Mouse (Mus musculus) erythroblast, embryonic 14.5 days (primary cell): ENCODE data around the gene Prpf38b. TPM values are rescaled to one million over a fixed set of nuclear protein-coding genes. Genes with fewer than 3 reads are reported as not detected.
"Not testable (repeated sequence)": the region's sequence is repeated elsewhere in the genome, so short reads cannot be mapped to it uniquely, and the experiment has no call there.

Experiments used
- H3K27me3 ChIP-seq: 2 replicates; pipeline ENCODE4 v1.6.1; 2012; ENCODE audit warnings: inconsistent platforms; ENCODE audit not compliant: control insufficient read depth
- H3K36me3 ChIP-seq: 2 replicates; pipeline ENCODE4 v1.6.1; 2012; ENCODE audit warnings: mild to moderate bottlenecking, inconsistent platforms; ENCODE audit not compliant: control insufficient read depth
- H3K4me1 ChIP-seq: 2 replicates; pipeline ENCODE4 v1.6.1; 2012; ENCODE audit warnings: inconsistent platforms; ENCODE audit not compliant: control insufficient read depth
- H3K4me3 ChIP-seq: replicated peaks from 2 replicates; pipeline ENCODE3; 2012; ENCODE audit warnings: moderate library complexity, mild to moderate bottlenecking, inconsistent platforms
- H3K9me3 ChIP-seq: 2 replicates; pipeline ENCODE4 v1.6.1; 2012; ENCODE audit warnings: low read length, inconsistent platforms, mixed read lengths; ENCODE audit not compliant: control insufficient read depth
- GATA1 ChIP-seq: IDR thresholded peaks from 2 replicates; pipeline ENCODE4 v1.6.1; 2012; ENCODE audit warnings: low read length, inconsistent platforms, mixed read lengths
- TAL1 ChIP-seq: IDR thresholded peaks from 3 replicates; pipeline ENCODE4 v1.6.1; 2012; ENCODE audit warnings: low read length, inconsistent platforms, mixed read lengths
- polyA plus RNA-seq: library from polyadenylated mRNA; stranded (reverse); fragments of >175 nt; gene quantifications from 2 replicates; pipeline ENCODE4 v1.2.3, GENCODE M21; 2012

The Prpf38b gene
- polyA plus RNA-seq, 1 experiment, result 6.8 TPM

DNA sequence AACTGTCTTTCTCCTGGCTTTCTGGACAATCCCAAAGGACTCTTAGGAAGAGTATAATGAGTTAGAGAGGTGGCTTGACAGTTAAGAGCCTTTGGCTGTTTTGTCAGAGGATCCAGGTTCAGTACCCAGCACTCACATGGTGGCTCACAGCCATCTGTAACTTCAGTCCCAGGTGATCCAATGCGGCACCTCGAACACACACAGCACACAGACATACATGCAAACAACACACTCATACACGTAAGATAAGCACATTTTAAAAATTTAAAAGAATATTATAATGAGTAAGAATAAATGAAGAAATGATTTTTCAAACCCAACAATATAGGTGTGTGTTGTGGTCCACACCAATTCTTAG lies 23.9 kb downstream of the Prpf38b start:
- TF ChIP-seq TAL1, result no peak
- TF ChIP-seq GATA1, result no peak

DNA sequence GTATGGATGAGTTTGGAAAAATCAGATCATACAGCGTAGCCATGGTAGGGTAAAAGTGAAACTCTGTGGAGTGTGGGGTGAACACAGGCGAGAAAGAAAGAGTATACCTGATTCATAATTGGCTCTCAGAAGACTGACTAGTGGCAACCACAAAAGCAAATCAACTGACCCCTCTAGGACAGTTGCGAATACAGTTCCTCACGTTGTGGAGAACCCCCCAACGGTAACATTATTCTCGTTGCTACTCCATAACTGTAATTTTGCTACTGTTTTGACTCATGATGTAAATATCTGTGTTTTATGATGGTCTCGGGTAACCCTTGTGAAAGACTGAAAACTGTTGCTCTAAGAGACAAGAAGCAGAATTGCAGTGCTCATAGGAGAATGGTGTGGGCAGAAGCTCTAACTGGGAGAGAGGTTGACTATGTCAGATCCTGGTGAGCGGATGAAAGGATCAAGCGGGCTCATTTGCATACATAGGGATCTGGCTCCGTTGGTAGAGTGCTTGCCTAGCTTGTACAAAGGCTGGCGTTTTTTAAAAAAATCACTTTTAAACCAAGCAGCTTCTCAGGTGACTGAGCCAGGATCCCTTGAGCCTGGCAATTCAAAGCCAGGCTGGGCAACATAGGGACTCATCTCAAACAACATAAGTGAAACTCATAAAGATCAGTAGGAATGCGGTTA lies 24.5 kb downstream of the Prpf38b start:
- no peak overlapping the region for H3K4me3 ChIP-seq
- 0 out of 2 replicates have a peak, but pooled peaks cover 3% of the 10 kb centered on the region for H3K4me1 ChIP-seq
- no peak for TF ChIP-seq TAL1
- TF ChIP-seq GATA1, result no peak
- no peaks in the 10 kb centered on the region for H3K27me3 ChIP-seq
- no peaks in the 10 kb centered on the region for H3K36me3 ChIP-seq
- no peaks in the 10 kb centered on the region for H3K9me3 ChIP-seq

More for the DNA sequence above, 23.9 kb downstream of the Prpf38b start:
- Histone ChIP-seq H3K36me3 (no peaks in the 10 kb centered on the region), H3K27me3 (no peaks in the 10 kb centered on the region), H3K4me3 (no peak overlapping the region), H3K9me3 (no peaks in the 10 kb centered on the region), H3K4me1 (0 out of 2 replicates have a peak, but pooled peaks cover 3% of the 10 kb centered on the region)

DNA sequence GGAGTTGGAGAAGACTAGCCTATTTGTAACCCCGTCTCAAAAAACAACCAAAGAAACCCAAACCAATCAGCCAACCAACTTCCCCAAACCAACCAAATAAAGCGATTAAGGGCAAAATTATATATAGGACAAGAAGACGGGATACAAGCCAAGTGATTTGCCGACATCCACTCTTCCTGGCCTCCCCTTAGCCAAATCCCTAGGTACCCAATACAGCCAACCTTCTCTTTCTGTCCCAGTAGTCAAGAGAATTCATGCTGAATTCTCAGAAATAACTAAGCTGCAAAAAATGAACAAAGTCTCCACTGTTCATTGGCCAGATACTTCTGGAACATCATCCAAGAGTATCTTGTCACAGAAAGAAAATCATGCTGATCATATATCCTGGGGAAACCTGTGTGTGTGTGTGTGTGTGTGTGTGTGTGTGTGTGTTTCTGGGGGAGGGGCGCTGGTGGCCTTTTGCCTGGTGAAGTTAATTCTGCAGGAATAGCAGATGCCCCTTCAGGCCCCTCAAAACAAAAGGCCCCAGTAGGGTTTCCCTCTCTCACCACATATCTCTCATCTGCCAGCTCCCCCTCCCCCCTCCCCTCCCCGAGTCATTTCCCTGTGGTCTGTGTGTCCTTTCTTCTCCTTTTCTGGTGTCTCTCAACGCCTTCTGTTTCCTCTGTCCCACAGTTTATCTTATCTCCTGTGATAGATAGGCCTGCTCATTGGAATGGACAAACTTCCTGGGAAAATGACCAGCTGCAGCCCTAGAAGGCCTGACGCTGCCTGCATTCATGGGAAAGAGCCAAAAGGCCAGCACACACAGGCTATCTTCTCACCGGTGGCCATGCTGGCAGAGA lies 25.6 kb downstream of the Prpf38b start:
- Histone ChIP-seq H3K9me3 (no peaks in the 10 kb centered on the region), H3K36me3 (no peaks in the 10 kb centered on the region), H3K4me3 (no peak overlapping the region), H3K4me1 (0 out of 2 replicates have a peak, but pooled peaks cover 3% of the 10 kb centered on the region), H3K27me3 (no peaks in the 10 kb centered on the region)
- TF ChIP-seq GATA1, result no peak
- no peak for TF ChIP-seq TAL1

DNA sequence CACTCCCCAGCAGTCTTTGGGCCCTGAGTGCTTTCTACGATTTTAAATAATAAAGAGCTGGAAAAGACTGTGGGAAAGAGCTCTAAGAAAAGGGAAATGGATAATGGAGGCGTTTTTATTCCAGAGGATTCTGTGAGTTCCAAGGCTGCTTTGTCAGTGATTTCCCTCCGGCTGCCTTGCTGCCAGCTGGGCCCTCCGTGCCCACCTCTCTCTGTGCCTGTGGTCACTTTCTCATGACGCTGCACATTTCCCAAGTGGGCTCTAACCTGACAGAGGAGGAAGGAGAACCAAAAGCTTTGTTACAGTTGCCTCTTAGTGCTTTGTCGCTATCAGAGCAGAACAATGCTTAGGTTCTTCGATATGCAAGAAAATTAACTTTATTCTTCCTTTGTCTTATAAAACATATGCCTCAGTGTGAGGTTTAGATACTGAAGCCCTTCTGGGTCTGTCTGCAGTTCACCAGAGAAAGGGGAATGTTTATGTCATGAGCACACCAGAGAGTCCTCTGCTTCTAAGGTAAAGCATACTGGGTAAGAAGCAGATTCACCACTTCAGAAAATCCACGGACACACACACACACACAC lies 26.7 kb downstream of the Prpf38b start:
- Histone ChIP-seq H3K36me3 (no peaks in the 10 kb centered on the region), H3K4me3 (no peak overlapping the region), H3K4me1 (0 out of 2 replicates have a peak, but pooled peaks cover 3% of the 10 kb centered on the region), H3K27me3 (no peaks in the 10 kb centered on the region), H3K9me3 (no peaks in the 10 kb centered on the region)
- TF ChIP-seq TAL1 (no peak), GATA1 (no peak)

DNA sequence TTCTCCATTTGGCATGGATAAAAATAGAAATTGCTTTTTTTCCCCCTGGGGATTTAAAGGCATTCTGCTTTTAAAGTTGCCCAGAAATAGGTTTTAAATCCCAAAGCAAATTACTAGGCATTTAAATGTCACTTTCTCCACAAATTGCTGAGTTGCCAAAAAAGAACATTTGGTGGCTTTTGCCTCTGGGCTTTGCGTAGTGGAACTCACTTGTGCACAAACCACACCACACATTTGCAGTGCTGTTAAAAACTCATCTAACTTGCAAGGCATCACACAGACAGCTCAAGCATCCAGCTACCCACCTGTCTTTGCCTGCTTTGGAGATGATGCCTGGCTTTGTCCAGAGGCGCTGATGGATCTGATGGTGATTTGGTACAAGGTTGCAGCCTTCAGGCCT lies 28.5 kb downstream of the Prpf38b start:
- no peaks in the 10 kb centered on the region for H3K27me3 ChIP-seq
- no peaks in the 10 kb centered on the region for H3K9me3 ChIP-seq
- H3K4me1 ChIP-seq, result peaks cover 4% of the 10 kb centered on the region
- H3K4me3 ChIP-seq, result no peak overlapping the region
- TF ChIP-seq GATA1, result no peak
- no peak for TF ChIP-seq TAL1
- H3K36me3 ChIP-seq, result no peaks in the 10 kb centered on the region

DNA sequence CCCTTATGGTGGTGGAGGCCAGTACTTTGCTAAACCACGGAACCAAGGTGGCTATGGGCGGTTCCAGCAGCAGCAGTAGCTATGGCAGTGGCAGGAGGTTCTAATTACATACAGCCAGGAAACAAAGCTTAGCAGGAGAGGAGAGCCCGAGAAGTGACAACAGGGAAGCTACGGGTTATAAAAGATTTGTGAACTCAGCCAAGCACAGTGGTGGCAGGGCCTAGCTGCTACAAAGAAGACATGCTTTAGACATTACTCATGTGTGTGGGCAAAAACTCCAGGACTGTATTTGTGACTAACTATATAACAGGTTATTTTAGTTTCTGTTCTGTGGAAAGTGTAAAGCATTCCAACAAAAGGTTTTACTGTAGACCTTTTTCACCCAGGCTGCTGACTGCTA lies 29.7 kb downstream of the Prpf38b start:
- H3K4me1 ChIP-seq, H3K9me3 ChIP-seq, H3K27me3 ChIP-seq, H3K36me3 ChIP-seq, H3K4me3 ChIP-seq: not testable (repeated sequence)

DNA sequence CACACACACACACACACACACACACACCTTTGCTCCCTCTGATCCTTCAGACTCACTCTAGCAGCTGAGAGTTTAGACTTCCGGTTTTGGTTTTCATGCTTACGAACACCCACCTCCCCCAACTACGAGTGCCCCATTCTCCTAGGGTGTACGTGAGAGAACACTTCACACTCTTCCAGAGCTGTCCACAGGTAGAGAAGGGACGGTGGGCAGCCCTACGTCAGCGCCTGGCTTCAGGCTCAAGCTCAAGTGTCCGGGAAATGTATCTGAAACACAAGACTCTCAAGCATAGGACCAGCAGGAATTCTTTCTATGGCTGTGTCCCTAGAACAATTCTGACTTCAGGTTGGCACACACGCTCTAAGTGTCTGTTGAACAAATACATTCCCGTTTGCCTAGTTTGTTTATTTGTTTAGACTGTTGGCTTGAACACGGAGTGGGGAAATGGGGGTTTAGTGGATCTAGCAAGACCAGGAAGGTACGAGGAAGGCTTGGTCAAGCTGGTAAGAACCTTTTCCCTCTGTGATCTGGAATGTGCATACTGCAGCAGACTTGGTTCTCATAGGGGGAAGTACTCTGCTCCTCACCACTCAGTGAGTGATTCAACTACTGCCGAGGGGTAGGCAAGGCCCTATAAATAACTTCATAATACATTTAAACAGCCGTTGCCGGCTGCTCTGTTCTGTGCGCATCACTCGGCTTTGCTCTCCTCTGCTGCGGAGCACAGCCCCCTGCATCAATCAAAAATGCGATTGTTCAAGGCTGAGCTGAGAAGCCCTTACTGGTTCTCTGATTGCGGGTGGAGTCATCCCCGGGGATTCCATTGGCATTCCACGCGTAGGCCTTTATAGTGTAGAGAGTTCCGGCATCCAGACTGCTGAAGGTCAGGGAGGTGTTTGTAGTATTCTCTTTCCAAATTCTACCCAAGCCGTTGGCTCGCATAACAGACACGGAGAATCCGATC lies 30.7 kb downstream of the Prpf38b start:
- Histone ChIP-seq H3K27me3 (no peaks in the 10 kb centered on the region), H3K36me3 (no peaks in the 10 kb centered on the region), H3K4me3 (no peak overlapping the region), H3K9me3 (no peaks in the 10 kb centered on the region), H3K4me1 (peaks cover 2% of the 10 kb centered on the region)
- TF ChIP-seq TAL1, result no peak
- TF ChIP-seq GATA1, result no peak

DNA sequence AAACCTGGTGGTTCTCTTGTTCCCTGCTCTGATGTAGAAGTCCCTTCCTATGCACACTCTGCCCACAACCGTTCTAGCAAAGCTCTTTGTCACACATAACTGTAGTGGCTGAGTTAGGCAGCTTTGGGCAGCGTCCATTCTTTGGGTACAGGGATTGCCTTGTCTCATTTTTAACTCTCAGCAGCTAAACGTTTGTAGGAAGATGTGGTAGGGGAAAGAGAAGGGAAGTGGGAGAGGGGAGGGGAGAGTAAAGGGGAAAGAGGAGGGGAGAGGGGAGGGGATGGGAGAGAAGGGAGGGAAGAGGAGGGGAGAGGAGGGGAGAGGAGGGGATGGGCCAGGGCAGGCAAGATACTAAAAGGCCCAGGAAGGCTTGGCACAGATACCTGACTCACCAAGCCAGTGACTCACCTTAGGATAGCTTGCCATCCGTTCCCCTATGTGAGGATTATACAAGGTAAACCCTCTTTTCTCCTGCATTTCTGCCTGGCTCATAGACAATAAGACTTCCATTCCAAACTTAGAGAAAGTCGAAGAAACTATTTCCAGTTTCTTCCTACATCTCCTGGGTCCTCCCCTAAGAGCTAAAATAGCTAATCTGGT lies 31.6 kb downstream of the Prpf38b start:
- TF ChIP-seq TAL1, result no peak
- TF ChIP-seq GATA1, result no peak
- Histone ChIP-seq H3K27me3 (no peaks in the 10 kb centered on the region), H3K4me1 (peaks cover 2% of the 10 kb centered on the region), H3K36me3 (no peaks in the 10 kb centered on the region), H3K4me3 (no peak overlapping the region), H3K9me3 (no peaks in the 10 kb centered on the region)
